Mouse (Mus musculus): Measurements from ENCODE around the gene Gm8165. TPM values are rescaled to one million over a fixed set of nuclear protein-coding genes. Genes with fewer than 3 reads are reported as not detected.
"Not testable (repeated sequence)": the region's sequence is repeated elsewhere in the genome, so short reads cannot be mapped to it uniquely, and the experiment has no call there.

The Gm8165 gene
- total RNA-seq (2014; rRNA removed) (not detected in 2 replicates), polyA plus RNA-seq (2015; fragmentation: Nextera tagmentation; extraction: Ambion mirVana) (not detected in 2 replicates)

GRCm38 (mm10) chr14:43677099-43677498, at the start of gene Gm8165:
Gene Gm8165 (minus strand): TSS chr14:43677199.
- ATAC-seq: not testable (repeated sequence)

GRCm38 (mm10) chr14:43697621-43698020, 20.6 kb upstream of the Gm8165 start, which contains the start of gene Gm7324:
Gene Gm7324 (plus strand): TSS chr14:43697828.
- H3K27ac ChIP-seq; H3K4me1 ChIP-seq (ENCODE audit: insufficient read depth, low read length); H3K4me2 ChIP-seq (ENCODE audit: low read depth, low read length); H3K9ac ChIP-seq (replicated peaks; ENCODE audit: low read length); ATAC-seq; H3K36me3 ChIP-seq (ENCODE audit: insufficient read depth, low read length); H3K4me3 ChIP-seq (ENCODE audit: low read length); DNase-seq (ENCODE audit: low spot score); H3K27me3 ChIP-seq (ENCODE audit: insufficient read depth, low read length); H3K9me3 ChIP-seq (ENCODE audit: low read length): not testable (repeated sequence)
- 88% methylated on average over 4 of the region's 4 CpGs for WGBS

More at GRCm38 (mm10) chr14:43677099-43677498, at the start of gene Gm8165:
- not testable (repeated sequence) for H3K4me3 ChIP-seq (ENCODE audit: low read length); H3K27me3 ChIP-seq (ENCODE audit: insufficient read depth, low read length); H3K27ac ChIP-seq; H3K9me3 ChIP-seq (ENCODE audit: low read length); H3K36me3 ChIP-seq (ENCODE audit: insufficient read depth, low read length); H3K9ac ChIP-seq (replicated peaks; ENCODE audit: low read length); DNase-seq (ENCODE audit: low spot score); H3K4me1 ChIP-seq (ENCODE audit: insufficient read depth, low read length); H3K4me2 ChIP-seq (ENCODE audit: low read depth, low read length)
- WGBS: no CpG with 5 or more reads among the region's 2 CpGs

Other genes starting within 250 kb of the Gm8165 start
- gene Gm5799, start 133.6 kb downstream of the Gm8165 start, total RNA-seq (2014; rRNA removed): not detected in 2 replicates
- gene Gm5799, start 133.6 kb downstream of the Gm8165 start, polyA plus RNA-seq (2015; fragmentation: Nextera tagmentation; extraction: Ambion mirVana): not detected in 2 replicates
- gene Gm17654, start 98.1 kb downstream of the Gm8165 start, total RNA-seq (2014; rRNA removed): not detected in 2 replicates
- not detected in 2 replicates for gene Gm17654, start 98.1 kb downstream of the Gm8165 start, polyA plus RNA-seq (2015; fragmentation: Nextera tagmentation; extraction: Ambion mirVana)
- not detected in 2 replicates for gene Gm10375, start 69.2 kb downstream of the Gm8165 start, total RNA-seq (2014; rRNA removed)
- not detected in 2 replicates for gene Gm10375, start 69.2 kb downstream of the Gm8165 start, polyA plus RNA-seq (2015; fragmentation: Nextera tagmentation; extraction: Ambion mirVana)
- gene Gm7324, start 20.6 kb upstream of the Gm8165 start, total RNA-seq (2014; rRNA removed): not detected in 2 replicates
- 0.81 and 1.8 TPM in 2 replicates for gene Gm7324, start 20.6 kb upstream of the Gm8165 start, polyA plus RNA-seq (2015; fragmentation: Nextera tagmentation; extraction: Ambion mirVana)
- gene Gm16506, start 50.3 kb upstream of the Gm8165 start, total RNA-seq (2014; rRNA removed): not detected in 2 replicates
- not detected in 2 replicates for gene Gm16506, start 50.3 kb upstream of the Gm8165 start, polyA plus RNA-seq (2015; fragmentation: Nextera tagmentation; extraction: Ambion mirVana)
- not detected in 2 replicates for gene Gm6526, start 70.7 kb upstream of the Gm8165 start, total RNA-seq (2014; rRNA removed)
- not detected in 2 replicates for gene Gm6526, start 70.7 kb upstream of the Gm8165 start, polyA plus RNA-seq (2015; fragmentation: Nextera tagmentation; extraction: Ambion mirVana)
- gene Gm8180, start 107.5 kb upstream of the Gm8165 start, total RNA-seq (2014; rRNA removed): not detected in 2 replicates
- gene Gm8180, start 107.5 kb upstream of the Gm8165 start, polyA plus RNA-seq (2015; fragmentation: Nextera tagmentation; extraction: Ambion mirVana): not detected in 2 replicates
- not detected in 2 replicates for gene Ear1, start 198.3 kb upstream of the Gm8165 start, total RNA-seq (2014; rRNA removed)
- not detected in 2 replicates for gene Ear1, start 198.3 kb upstream of the Gm8165 start, polyA plus RNA-seq (2015; fragmentation: Nextera tagmentation; extraction: Ambion mirVana)
- gene Ear10, start 246.4 kb upstream of the Gm8165 start, total RNA-seq (2014; rRNA removed): not detected in 2 replicates
- gene Ear10, start 246.4 kb upstream of the Gm8165 start, polyA plus RNA-seq (2015; fragmentation: Nextera tagmentation; extraction: Ambion mirVana): not detected in 2 replicates
- gene Gm8113, start 248.2 kb upstream of the Gm8165 start, total RNA-seq (2014; rRNA removed): 1.2 and 1.3 TPM in 2 replicates
- 2.6 and 2.9 TPM in 2 replicates for gene Gm8113, start 248.2 kb upstream of the Gm8165 start, polyA plus RNA-seq (2015; fragmentation: Nextera tagmentation; extraction: Ambion mirVana)

Data from hindbrain, postnatal 0 days (tissue).